Mouse (Mus musculus) heart, adult 9 months (tissue): Measurements from ENCODE around the gene Vps13d.
A peak's percentile ranks its signal among the peaks of the same experiment; 100 is the strongest.

Source experiments
- DNase-seq, 2 experiments: peaks; one replicate each; pipeline ENCODE4 v3.0.0; 2022; ENCODE audit warnings: low spot score in 2 of 2

Vps13d gene

DNA sequence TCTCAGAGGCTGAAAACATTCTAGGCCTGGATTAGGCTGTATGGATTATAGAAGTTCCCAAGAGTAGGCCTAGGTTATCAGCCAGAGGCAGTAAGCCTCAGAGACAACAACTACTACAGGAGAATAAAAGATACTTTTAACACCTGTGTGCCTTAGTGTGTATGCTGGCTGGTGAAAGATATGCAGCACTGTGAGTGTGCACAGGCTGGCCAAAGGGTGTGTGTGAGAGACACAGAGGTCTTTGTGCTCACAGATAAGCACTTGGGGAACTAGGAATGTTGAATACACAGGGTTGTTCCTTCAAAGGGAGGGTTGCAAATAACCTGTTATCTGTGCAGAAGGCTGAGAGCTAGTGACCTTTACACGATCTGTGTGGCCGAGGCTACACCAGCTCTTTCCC, 115.5 kb downstream of the Vps13d start:
- DNase-seq: no peak

DNA sequence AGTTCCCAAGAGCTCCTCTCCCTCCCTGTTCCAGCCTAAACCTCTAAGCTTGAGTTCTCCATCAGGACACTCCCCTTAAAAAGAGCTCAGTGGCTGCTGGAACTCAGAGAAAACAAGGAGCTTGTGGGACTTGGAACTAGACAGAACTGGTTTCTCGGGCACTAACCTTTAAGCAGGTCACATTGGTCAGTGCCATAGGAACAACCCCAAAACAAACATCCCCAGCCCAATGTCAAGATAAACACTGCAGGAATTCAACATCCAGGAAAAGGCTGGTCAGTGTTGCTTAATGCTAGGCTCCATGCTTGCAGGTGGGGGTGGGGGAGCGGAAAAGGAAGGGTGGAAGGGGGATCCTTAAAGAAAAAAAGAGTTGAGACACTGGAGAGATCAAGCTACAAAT, 120.5 kb downstream of the Vps13d start:
- DNase-seq: peak in 1 of 2 experiments; percentile 12

DNA sequence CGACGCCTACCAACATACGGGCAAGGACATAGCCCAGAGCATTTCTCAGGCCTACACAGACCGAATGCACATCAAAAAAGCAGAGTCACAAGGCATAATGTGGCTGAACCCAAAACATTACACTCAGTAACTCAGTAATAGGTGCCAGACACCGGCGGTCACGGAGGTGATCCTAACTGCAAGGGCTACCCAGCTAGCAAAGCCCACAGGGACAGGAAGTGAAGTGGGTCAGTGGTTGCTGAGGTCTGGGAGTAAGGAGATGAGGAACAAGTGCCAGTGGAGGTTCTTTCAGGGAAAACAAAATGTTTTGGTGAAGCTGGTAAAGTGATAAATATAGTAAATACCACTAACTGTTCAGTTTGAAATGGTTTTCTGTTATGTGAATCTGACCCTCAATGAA, 121.1 kb downstream of the Vps13d start:
- no peak for DNase-seq

DNA sequence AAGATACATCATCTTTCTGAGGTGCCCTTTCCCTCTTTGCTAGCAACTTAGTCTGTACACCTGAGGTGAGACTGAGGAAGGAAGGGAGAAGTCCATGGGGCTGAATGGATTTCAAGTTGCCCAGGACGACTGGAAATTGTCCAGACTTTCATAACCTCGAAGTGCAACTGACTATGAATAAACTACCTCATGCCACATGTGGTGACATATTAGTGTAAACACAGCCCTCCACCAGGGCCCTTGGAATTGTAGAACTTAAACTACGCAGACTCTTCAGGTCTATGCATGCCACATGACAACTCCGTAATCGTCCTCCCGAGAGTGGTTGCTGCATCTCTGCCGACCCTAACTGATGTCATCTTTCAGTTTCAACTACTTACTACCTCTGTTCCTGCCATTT, 122.9 kb downstream of the Vps13d start:
- DNase-seq: no peak

DNA sequence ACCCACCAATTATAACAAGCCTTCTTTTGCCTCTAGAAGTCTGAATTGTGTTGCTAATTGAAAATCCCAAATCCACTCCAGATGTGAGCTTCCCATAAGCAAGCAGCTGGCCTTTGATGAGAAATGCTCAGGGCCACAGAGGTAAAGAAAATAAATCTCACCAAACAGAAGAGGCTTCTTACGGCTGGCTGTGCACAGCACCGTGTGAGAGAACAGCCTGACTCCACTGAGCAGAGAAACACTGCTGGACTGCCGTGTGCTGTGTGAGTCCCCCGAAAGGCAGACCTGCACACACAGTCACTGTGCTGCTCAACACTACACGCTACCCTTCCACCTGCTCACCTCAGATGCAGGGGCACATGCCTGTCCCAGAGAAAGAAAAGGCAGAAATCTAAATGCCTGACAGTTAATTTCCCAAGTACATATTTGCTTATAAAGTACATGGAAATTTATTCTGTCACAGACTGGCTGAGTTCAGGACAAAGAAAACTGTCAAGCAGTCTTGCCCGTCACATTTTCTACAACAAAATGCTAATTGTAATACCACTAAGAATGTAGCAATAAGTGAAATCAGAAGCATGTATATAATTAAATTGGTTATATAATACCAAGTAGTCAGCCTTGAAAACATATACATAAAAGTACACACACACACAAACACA, 127.7 kb downstream of the Vps13d start:
- DNase-seq: no peak

DNA sequence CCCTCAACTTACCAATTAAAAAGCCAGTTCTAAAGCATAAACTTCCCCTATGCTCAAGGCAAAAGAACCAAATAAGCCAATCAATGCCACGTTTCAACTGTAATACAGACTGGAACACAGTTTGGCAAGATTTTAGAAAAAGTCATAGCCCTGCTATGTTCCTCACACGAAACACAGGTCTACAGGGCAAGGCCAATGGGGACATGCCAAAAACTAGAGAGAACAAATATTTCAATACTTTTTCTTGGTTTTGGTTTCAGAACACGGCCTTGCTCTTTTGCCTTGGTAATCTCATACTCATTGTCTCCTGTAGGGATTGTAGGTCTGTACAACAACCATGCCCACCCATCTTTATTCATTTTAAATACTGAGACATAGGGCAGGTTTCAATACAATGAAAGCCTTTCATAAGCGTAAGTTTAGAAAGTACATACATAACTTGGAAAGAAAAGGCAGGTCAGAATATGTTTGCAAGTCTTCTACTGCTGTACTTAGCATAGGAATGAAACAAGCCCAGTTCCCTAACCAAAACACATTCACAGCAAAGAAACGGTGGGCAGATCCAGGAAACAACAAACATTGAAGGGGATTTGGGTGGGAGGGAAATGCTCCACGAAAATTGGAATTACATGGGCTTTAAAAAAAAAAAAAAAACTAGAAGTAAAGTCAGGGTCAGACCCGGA, 128.3 kb downstream of the Vps13d start:
- no peak for DNase-seq

DNA sequence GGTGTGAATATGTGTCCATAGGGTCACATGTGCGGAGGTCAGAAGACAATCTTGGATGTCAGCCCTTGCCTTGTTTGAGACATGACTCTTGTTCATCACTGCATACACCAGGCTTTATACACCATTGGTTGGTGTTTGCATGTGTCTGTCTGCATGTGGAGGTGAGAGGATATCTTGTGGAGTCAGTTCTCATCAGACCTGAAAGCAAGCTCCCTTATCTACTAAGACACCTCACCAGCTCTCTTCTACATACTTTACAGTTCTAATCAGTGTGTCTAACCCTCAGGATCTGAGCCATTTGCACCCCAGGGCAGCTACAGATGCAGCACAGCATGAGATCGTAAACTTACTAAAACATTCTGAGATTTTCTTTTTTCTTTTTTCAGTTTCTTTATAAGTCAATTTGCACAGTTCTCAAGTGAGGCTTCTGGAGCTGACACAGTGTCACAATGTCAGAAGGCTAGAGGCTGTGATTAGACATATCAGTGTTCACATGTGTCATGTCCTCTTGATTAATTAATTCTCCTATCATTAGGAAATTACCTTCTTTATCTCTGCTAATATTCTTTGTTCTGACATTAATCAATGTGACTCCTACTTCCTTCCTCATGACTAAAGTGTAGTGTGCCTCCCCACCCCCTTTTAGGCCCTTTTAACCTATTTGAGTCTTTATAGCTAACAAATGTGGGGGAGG, 135.9 kb downstream of the Vps13d start:
- DNase-seq: no peak

DNA sequence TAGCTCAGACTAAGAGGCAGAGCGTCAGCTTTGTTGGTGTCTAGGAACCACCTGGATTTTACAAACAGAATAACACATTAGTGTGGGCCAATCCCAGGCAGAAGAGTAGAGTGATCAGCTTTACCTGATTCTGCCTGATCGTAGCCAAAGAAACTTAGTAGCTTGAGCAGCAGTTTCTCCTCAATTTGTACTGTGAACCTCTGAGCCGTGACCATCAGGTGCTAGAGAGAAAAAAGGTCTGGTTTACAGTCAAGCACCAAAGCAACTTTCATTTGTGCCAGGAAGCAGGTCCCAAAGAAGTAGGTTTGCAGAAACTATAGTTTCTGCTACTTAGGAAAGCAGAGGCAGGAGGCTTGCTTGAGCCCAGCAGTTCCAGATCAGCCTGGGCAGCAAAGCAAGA, 138.5 kb downstream of the Vps13d start:
- DNase-seq: no peak

DNA sequence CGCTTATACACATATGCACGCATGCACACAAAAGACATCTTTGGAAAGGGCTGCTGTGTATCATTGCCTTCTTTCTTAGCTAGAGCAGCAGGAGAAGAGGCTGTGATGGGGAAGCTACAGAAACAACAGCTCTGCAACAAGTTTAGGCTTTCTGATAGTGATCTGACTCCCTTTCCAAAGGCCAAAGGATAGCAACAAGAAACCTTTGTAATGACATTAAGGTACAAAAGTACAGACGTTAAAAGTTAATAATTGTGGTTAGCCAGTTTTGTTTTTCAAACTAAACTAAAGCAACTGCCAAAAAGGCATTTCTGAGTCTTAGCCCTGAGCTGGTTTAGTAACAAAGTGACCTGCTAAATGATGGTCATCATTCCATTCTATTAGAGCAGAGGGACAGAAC, 139.0 kb downstream of the Vps13d start:
- no peak for DNase-seq

DNA sequence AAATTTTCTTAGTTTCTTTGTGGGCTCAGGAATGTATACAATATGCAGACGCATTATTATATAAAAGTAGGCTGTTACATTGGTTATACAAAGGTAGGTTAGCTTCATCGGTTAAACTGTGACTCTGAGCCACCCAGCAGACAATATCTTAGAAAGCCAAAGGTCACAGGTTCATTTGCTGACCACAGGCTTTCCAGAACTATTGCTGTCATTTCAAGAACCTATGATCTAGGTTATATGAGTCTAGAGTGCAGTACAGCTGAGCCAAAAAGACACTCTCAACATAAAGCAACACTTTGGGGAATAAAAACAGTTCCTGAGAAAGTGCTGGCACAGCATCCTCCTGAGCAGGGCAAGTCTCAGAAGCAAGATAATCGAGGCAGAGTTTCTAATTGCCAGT, 140.4 kb downstream of the Vps13d start:
- DNase-seq: no peak

DNA sequence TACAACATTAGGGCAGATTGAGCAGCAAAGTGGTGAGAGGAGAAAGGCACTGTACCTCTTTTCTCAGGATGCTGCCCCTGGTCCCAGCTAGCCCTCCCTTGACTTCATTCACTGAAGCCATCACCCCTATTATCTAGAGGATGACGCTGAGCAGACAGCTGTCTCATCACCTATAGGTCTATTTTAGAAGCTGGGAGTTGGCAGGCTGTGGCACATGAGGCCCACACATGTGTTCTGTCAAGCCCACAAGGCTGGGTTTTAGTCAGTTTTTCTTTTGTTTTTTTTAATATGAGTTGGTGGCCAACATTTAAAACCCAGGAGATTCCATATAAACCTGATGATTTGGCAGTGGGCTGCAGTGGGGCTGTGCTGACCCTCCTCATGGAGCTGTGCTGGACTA, 142.1 kb downstream of the Vps13d start:
- DNase-seq: no peak

DNA sequence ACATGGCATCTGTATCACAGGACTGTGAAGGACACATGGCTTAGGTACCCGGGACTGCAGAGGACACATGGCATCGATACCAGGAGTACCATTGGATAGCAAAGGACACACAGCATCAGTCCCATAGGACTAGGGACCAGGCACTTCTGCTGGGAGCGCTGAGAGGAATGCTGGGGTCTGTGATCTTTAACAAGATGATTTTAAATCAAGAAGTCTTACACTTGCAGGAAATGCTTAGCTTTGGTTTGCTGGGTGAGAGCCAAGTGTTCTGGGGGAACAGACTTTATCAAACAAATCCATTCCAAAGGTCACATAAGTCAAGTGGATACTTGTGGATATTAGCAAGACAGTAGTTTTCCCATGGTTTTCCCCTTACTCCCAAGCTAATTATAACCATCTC, 142.5 kb downstream of the Vps13d start:
- DNase-seq: peak; percentile 39 to 56

DNA sequence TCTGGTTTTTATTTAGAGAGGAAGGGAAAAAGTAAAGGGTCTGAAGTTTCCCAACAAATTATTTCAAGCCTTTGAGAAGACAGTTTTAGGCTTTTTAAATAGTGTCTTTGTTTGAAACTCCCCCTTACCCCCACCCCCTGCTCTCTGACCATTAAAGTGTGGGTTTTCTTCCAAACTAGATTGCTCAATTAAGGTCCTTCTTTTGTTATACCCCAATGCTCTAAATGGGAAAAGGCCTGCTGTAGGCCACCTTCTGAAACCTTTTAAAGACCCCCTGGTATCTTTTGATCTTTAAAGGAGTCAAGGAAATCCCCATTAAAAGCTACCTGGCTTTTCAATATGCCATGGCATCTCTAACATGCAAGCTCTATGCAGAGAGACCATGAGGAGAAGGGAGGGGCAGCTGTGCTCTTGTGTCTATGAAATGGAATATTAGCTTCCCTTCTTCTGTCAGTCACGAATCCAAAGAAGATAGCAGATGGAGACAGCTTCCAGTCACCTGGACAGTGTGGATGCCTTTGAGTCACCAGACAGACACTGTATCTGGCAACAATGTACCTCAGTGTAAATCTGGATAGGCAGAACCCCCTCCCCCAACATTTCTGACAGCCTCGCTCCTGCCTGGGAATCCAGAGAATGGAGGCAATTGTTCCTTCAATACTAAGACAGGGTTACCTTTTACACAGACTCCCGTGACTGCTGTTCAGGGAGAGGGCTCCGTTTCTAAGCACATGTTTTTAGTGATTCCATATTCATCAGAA, 143.4 kb downstream of the Vps13d start:
- no peak for DNase-seq

DNA sequence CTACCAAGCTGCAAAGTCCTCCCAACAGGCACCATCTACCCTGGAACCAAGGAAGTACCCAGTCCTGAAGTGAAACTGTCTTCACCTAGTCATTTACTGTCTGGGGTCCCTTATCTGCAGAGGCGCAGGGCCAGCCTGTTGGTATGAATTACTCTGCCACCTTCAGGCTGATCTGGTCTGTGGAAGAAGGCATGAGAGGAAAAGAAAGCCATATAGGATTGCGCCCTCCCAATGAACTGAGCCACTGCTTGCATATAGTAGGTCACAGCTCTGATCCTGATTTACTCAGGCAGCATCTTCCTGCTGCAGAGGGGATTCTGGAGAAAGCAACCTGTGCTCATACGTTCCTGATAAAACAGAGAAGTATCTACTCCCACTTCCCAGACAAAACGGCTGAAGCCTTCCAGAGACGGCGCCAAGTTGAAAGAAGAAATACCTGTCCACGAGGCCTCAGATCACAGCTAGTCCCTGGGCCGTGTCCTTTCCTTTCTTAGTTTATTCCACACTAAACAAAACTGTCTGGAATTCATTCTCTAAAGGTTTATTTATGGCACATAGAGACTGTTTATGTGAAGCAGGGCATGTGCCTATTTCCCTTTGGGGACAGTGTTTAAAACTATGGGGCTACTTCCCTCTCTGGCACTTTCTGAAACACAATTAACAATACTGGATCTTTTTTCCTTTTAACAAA, 144.1 kb downstream of the Vps13d start:
- peak in 1 of 2 experiments; percentile 51 for DNase-seq

DNA sequence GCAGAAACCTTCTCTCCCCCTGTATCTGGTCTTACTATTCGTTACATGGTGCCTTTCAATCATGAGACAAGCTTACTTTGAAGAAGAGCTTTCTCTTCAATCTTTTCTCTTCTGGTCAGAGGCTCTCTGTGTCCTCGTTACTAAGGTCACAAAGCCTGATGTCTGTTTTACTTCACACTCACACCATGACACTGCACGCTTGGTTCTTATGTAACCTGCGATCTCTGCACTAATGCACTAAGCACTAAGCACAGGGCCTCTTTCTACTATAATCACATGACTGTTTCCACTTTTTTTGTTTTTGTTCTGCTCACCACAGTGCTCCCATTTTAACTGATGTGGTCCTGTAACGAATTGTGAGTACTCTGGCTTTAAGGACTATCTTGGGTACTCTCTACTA, 146.8 kb downstream of the Vps13d start:
- peak in 1 of 2 experiments; percentile 44 for DNase-seq

DNA sequence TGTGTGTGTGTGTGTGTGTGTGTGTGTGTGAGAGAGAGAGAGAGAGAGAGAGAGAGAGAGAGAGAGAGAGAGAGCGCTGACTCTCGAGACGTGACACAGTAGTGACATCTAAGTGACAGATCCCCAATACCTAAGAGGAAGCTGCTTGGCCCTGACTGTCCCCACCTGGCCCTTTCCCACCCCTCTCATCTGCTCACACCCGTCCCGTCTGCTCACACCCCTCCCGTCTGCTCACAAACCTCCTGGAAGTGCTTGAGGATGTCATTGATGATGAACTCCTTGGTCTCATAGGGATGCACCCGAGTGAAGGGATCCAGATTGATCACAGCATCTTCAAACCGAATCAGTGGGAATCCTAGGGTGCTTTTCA, 148.8 kb downstream of the Vps13d start:
- DNase-seq: no peak

DNA sequence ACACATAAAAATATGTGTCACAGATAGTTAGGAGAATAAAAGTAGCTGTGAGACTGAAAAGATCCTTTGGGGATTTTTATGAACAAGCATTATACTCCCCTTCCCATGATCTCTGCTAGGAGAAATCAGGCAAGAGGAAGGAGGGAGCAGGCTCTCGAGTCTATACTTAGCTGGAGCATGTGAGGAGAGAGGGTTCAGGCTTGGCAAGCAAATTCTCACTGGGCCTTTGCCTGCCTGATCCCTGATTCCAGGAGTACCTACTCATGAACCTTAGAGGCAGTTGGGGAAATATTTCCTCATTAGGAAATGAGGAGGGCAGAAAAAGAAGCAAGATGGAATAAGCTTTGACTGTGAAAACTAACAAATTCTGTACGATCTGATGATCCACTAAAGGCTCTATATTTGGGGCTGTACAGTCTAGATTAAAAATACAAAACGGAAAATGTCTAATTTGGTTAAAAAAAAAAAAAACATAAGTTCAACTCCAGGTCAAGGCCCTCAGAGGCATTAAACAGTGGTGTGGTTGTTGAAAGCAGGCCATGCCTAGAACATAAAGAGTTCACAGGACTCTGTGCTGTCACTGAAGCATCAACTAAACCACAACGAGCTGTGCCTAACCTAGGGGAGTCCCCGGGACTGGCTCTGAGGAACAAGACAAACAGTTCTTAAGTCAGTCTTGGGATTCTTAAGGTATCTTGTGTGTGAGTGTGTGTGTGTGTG, 149.3 kb downstream of the Vps13d start:
- peak in 1 of 2 experiments; percentile 27 for DNase-seq

DNA sequence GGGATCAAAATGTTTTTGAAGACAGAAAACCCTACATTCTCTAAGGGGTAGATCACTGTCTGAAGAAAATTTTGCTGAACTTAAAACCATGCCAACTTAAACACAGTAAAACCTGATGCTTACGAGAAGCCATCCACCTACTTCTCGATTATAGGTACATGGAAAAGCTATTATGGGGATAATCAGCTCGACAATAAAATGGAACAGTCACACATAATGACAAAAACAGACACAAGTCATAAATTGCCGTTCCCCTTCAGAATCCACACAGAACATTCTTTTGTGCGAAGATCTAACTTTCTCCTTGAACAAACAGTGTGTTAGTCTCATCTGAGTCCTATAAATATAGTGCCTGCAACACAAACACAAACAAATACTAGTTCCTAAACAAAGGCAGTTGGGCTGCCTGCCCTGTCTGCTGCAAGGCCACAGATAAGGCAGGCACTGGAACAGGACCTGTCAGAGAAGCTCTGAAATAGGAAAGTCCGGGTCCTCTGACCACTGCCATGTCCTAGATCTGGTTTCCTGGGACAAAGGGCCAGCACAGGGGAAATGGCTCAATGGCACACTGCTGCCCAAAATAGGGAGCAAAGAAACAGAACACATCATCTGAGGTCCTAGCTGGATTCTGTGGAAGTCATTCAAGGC, 153.5 kb downstream of the Vps13d start:
- DNase-seq: peak; percentile 72 to 82

DNA sequence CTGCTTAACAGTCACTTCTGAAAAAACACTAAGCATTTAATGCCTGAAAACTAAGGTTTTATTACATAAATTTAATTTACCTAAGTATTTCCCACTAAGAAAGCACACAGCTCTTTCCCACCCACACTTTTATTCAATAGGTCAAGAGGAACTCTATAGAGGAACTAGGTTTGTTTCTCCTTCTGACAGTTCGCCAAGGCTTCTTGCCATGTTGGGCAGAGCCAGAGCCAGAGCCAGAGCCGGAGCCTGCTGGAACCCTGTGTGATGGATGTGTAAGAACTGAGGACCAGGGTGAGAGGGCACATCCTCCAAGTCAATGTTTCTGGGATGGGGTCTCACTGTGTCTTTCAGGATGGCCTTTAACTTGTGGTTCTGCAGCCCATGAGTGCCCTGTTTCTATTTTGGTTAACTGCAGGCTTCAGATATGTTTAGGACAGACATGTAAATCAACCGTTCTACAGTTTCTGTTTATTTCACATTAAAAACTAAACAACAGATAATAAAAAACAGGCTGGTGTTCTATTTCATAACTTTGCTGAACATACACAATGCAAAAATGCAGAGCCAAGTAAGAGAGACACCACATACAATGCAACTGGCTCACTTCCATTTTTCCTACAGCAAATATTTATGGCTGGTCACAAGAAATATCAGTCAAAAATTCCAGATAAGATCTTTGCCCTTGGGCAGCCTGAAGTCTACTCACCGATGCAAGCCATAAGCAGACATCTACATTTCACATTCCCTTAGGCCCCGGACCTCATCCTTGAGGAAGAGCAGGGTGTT, 157.0 kb downstream of the Vps13d start:
- DNase-seq: no peak

DNA sequence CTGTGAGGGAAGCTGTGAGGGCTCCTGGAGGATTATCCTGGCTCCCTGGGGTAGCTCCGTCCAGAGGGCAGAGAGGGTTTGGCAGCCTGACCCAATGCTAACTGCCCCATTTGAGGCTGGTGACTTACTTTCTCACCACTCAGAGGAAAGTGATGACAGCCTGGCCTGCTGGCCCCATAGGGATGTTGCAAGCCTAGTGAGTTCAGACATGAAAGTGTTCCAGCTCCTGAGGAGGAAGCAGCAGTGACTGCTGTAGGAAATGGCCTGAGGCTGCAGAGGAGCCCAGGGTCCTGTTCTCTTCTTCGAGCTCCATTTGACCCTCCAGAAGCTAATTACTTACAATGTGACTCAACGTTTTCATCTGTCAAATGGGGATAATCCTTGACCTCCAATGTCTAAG, 157.8 kb downstream of the Vps13d start:
- peak; percentile 50 to 59 for DNase-seq
